Mouse (Mus musculus) CH12.LX (cell line): ENCODE measurements around the gene Rom1. TPM values are rescaled to one million over a fixed set of nuclear protein-coding genes. Genes with fewer than 3 reads are reported as not detected.
A peak's percentile ranks its signal among the peaks of the same experiment; 100 is the strongest.

Source experiments
- DNase-seq: peaks from one replicate; pipeline ENCODE4 v3.0.0-alpha.2; 2013; ENCODE audit errors: extremely low read depth
- H3K27ac ChIP-seq: 2 replicates; pipeline ENCODE4 v1.5.1; 2012; ENCODE audit warnings: low read depth, mild to moderate bottlenecking, control low read depth, moderate library complexity; ENCODE audit not compliant: insufficient read depth
- H3K27me3 ChIP-seq: replicated peaks from 2 replicates; pipeline ENCODE3; 2012; ENCODE audit warnings: inconsistent platforms
- H3K36me3 ChIP-seq, 2 experiments: replicated peaks in 1 of 2; 2 replicates each; pipeline versions ENCODE3 to v1.6.1; 2012; ENCODE audit warnings: inconsistent platforms in 1 of 2, low read length in 1 of 2, mild to moderate bottlenecking in 1 of 2, mixed read lengths in 1 of 2, moderate library complexity in 1 of 2; ENCODE audit not compliant: control insufficient read depth in 1 of 2, insufficient read depth in 1 of 2
- H3K4me1 ChIP-seq, 2 experiments: 2 replicates each; pipeline ENCODE4 v1.6.1; 2012; ENCODE audit warnings: inconsistent platforms in 1 of 2, moderate library complexity in 1 of 2; ENCODE audit not compliant: insufficient read depth in 2 of 2, control insufficient read depth in 1 of 2
- H3K4me2 ChIP-seq: 2 replicates; pipeline ENCODE4 v1.6.1; 2012; ENCODE audit warnings: low read depth, mild to moderate bottlenecking, control low read depth; ENCODE audit not compliant: poor library complexity, insufficient read depth, severe bottlenecking
- H3K4me3 ChIP-seq, 3 experiments: fragments of 150-350 bp in 1 of 3; sonication (generic) in 1 of 3; replicated peaks in 1 of 3; 2 replicates each; pipeline versions ENCODE3 to v1.5.1; 2011 to 2012; ENCODE audit warnings: low read depth in 2 of 3, low read length in 2 of 3, mild to moderate bottlenecking in 2 of 3, moderate library complexity in 2 of 3, control low read depth in 1 of 3, improper control_type of control experiment in 1 of 3, inconsistent platforms in 1 of 3, mixed read lengths in 1 of 3; ENCODE audit not compliant: poor library complexity in 1 of 3
- H3K79me2 ChIP-seq: replicated peaks from 2 replicates; pipeline ENCODE4 v1.6.1; 2012; ENCODE audit warnings: mild to moderate bottlenecking, moderate library complexity; ENCODE audit not compliant: control insufficient read depth, poor library complexity, insufficient read depth, severe bottlenecking; ENCODE audit errors: extremely low read depth
- H3K9ac ChIP-seq: 2 replicates; pipeline ENCODE4 v1.6.1; 2012; ENCODE audit warnings: low read depth, mild to moderate bottlenecking, control low read depth, moderate library complexity; ENCODE audit not compliant: insufficient read depth
- H3K9me3 ChIP-seq: replicated peaks from 2 replicates; pipeline ENCODE3; 2012; ENCODE audit warnings: low read length, inconsistent platforms, mixed read lengths
- CHD1 ChIP-seq: IDR thresholded peaks from 2 replicates; pipeline ENCODE4 v1.6.1; 2012; ENCODE audit warnings: low read depth, low read length, improper control_type of control experiment, inconsistent platforms
- CHD2 ChIP-seq: IDR thresholded peaks from 2 replicates; pipeline ENCODE4 v1.6.1; 2011; ENCODE audit warnings: low read length, improper control_type of control experiment
- CTCF ChIP-seq, 2 experiments: IDR thresholded peaks in 1 of 2; conservative IDR thresholded peaks in 1 of 2; 2 replicates each; pipeline ENCODE4 v1.5.1; 2011 to 2012; ENCODE audit warnings: low read depth in 2 of 2, low read length in 2 of 2, improper control_type of control experiment in 1 of 2, inconsistent platforms in 1 of 2, mild to moderate bottlenecking in 1 of 2, moderate library complexity in 1 of 2
- ELF1 ChIP-seq: IDR thresholded peaks from 2 replicates; pipeline ENCODE4 v1.6.1; 2014; ENCODE audit warnings: low read depth, mild to moderate bottlenecking, inconsistent platforms, low read length, improper control_type of control experiment
- EP300 ChIP-seq: IDR thresholded peaks from 2 replicates; pipeline ENCODE4 v1.6.1; 2011; ENCODE audit warnings: low read length, improper control_type of control experiment
- HCFC1 ChIP-seq: IDR thresholded peaks from 2 replicates; pipeline ENCODE4 v1.6.1; 2012; ENCODE audit warnings: low read depth, mild to moderate bottlenecking, inconsistent platforms, low read length, improper control_type of control experiment
- KAT2A ChIP-seq: IDR thresholded peaks from 2 replicates; pipeline ENCODE4 v1.6.1; 2012; ENCODE audit warnings: low read length, improper control_type of control experiment, inconsistent platforms; ENCODE audit not compliant: insufficient replicate concordance
- MAX ChIP-seq: IDR thresholded peaks from 2 replicates; pipeline ENCODE4 v1.6.1; 2011; ENCODE audit warnings: low read length, improper control_type of control experiment
- MAZ ChIP-seq: IDR thresholded peaks from 2 replicates; pipeline ENCODE4 v1.6.1; 2012; ENCODE audit warnings: low read depth, mild to moderate bottlenecking, inconsistent platforms, low read length, improper control_type of control experiment, moderate library complexity
- MXI1 ChIP-seq: IDR thresholded peaks from 2 replicates; pipeline ENCODE4 v1.6.1; 2011; ENCODE audit warnings: mild to moderate bottlenecking, low read depth, low read length, improper control_type of control experiment
- MYC ChIP-seq: IDR thresholded peaks from 2 replicates; pipeline ENCODE4 v1.6.1; 2011; ENCODE audit warnings: low read depth, mild to moderate bottlenecking, improper control_type of control experiment, low read length
- NELFE ChIP-seq: IDR thresholded peaks from 2 replicates; pipeline ENCODE4 v1.6.1; 2011; ENCODE audit warnings: low read depth, low read length, improper control_type of control experiment
- NRF1 ChIP-seq: IDR thresholded peaks from 2 replicates; pipeline ENCODE4 v1.6.1; 2014; ENCODE audit warnings: low read depth, mild to moderate bottlenecking, inconsistent platforms, low read length, improper control_type of control experiment, moderate library complexity
- PAX5 ChIP-seq: IDR thresholded peaks from 2 replicates; pipeline ENCODE4 v1.6.1; 2012; ENCODE audit warnings: low read length, inconsistent platforms, mixed read lengths
- POLR2A ChIP-seq: IDR thresholded peaks from 2 replicates; pipeline ENCODE4 v1.6.1; 2011; ENCODE audit warnings: low read depth, mild to moderate bottlenecking, improper control_type of control experiment, low read length
- POLR2AphosphoS2 ChIP-seq: IDR thresholded peaks from 2 replicates; pipeline ENCODE4 v1.6.1; 2011; ENCODE audit warnings: low read depth, low read length, improper control_type of control experiment
- SIN3A ChIP-seq: IDR thresholded peaks from 2 replicates; pipeline ENCODE4 v1.6.1; 2012; ENCODE audit warnings: low read length, improper control_type of control experiment, inconsistent platforms
- TCF12 ChIP-seq: IDR thresholded peaks from 2 replicates; pipeline ENCODE4 v1.6.1; 2014; ENCODE audit warnings: low read depth, mild to moderate bottlenecking, inconsistent platforms, low read length, improper control_type of control experiment
- UBTF ChIP-seq: IDR thresholded peaks from 2 replicates; pipeline ENCODE4 v1.6.1; 2012; ENCODE audit warnings: low read depth, mild to moderate bottlenecking, inconsistent platforms, low read length, improper control_type of control experiment, moderate library complexity
- USF1 ChIP-seq: IDR thresholded peaks from 2 replicates; pipeline ENCODE4 v1.6.1; 2014; ENCODE audit warnings: low read depth, mild to moderate bottlenecking, inconsistent platforms, low read length, improper control_type of control experiment
- ZMIZ1 ChIP-seq: IDR thresholded peaks from 2 replicates; pipeline ENCODE4 v1.6.1; 2012; ENCODE audit warnings: low read depth, mild to moderate bottlenecking, inconsistent platforms, low read length, improper control_type of control experiment
- dilution Hi-C: fragments of 300-500 bp; cut with MboI; formaldehyde crosslinking; loops from 2 replicates; pipeline ENCODE4 v1.14.3; 2020; ENCODE audit warnings: low sequenced_read_pairs; ENCODE audit not compliant: extremely low pct_unique_long_range_greater_than_20kb, extremely low pct_ligation_motif_present
- in situ Hi-C: fragments of 300-500 bp; cut with MboI; formaldehyde crosslinking; loops from 3 replicates; pipeline ENCODE4 v1.14.3; 2019; ENCODE audit warnings: low sequenced_read_pairs, low pct_ligation_motif_present, low pct_unique_long_range_greater_than_20kb, mixed read lengths
- polyA plus RNA-seq: library from polyadenylated mRNA; unstranded; fragments of >175 nt; gene quantifications from 2 replicates; pipeline ENCODE4 v1.2.1, GENCODE M21; 2012; ENCODE audit warnings: low read depth; ENCODE audit not compliant: insufficient read length
- total RNA-seq, 2 experiments: library from RNA; depleted of rRNA; stranded (reverse); fragments of 300-350 nt in 1 of 2; fragments of >200 nt in 1 of 2; gene quantifications; 2 replicates each; pipeline ENCODE4 v1.2.3; 2012 to 2014

Rom1 gene
- 5.5 and 5.6 TPM in 2 replicates for total RNA-seq (2012; rRNA removed)
- 4.2 and 4.7 TPM in 2 replicates for total RNA-seq (2014; rRNA removed)
- 4.8 and 4.9 TPM in 2 replicates for polyA plus RNA-seq

GRCm38 (mm10) chr19:8929224-8930088 lies at the start of gene Rom1, which contains the start of gene Eml3:
Gene Rom1 (minus strand): TSS chr19:8929356.
Gene Eml3 (plus strand): TSS chr19:8929552.
- dilution Hi-C loops = no loop called here
- peak within 1 kb of the TSS; percentile 80 to 93 (median 89) for H3K4me3 ChIP-seq
- H3K9me3 ChIP-seq = no peaks in the 10 kb centered on the region
- peak within 1 kb of the TSS; percentile 83 for H3K9ac ChIP-seq
- TF ChIP-seq SIN3A (peak; percentile 72), ZMIZ1 (peak; percentile 57; the same call in 1 of the 2 replicates), PAX5 (no peak), NRF1 (peak; percentile 35; the same call in 1 of the 2 replicates), POLR2A (peak; percentile 62; the same call in 1 of the 2 replicates), MYC (peak; percentile 27; the same call in 1 of the 2 replicates), UBTF (peak; percentile 68; the same call in 1 of the 2 replicates), TCF12 (peak; percentile 63; the same call in 1 of the 2 replicates), CHD2 (no peak), NELFE (peak; percentile 64), CHD1 (no peak), ELF1 (peak; percentile 93), EP300 (no peak), USF1 (no peak), CTCF (conservative IDR thresholded peaks at IDR 0.05 in 1 of 2, IDR thresholded peaks at IDR 0.05 in 1 of 2; ENCODE audit: low read depth in 2 of 2, low read length in 2 of 2) (peak in 1 of 2 experiments; percentile 78; a peak in 2 of 4 replicates), HCFC1 (peak; percentile 72), POLR2AphosphoS2 (peak; percentile 65), MAZ (peak; percentile 91), KAT2A (0 out of 2 replicates have a peak, but pooled peaks have one; percentile 53), MXI1 (peak; percentile 75), MAX (peak; percentile 17; the same call in 1 of the 2 replicates)
- H3K4me2 ChIP-seq = peak within 1 kb of the TSS; percentile 76
- peak; percentile 89 for DNase-seq
- in situ Hi-C loops = no loop called here
- H3K27me3 ChIP-seq = no peaks in the 10 kb centered on the region
- peaks cover 12 to 31% of the 10 kb centered on the region in 2 experiments; a peak in 3 of 4 replicates for H3K4me1 ChIP-seq
- peak within 1 kb of the TSS; percentile 75 for H3K27ac ChIP-seq
- peaks cover 39 to 74% of the 10 kb centered on the region in 2 experiments for H3K36me3 ChIP-seq
- H3K79me2 ChIP-seq = peaks cover 6% of the 10 kb centered on the region; the same call in 1 of the 2 replicates
